In the genomic region with DNA sequence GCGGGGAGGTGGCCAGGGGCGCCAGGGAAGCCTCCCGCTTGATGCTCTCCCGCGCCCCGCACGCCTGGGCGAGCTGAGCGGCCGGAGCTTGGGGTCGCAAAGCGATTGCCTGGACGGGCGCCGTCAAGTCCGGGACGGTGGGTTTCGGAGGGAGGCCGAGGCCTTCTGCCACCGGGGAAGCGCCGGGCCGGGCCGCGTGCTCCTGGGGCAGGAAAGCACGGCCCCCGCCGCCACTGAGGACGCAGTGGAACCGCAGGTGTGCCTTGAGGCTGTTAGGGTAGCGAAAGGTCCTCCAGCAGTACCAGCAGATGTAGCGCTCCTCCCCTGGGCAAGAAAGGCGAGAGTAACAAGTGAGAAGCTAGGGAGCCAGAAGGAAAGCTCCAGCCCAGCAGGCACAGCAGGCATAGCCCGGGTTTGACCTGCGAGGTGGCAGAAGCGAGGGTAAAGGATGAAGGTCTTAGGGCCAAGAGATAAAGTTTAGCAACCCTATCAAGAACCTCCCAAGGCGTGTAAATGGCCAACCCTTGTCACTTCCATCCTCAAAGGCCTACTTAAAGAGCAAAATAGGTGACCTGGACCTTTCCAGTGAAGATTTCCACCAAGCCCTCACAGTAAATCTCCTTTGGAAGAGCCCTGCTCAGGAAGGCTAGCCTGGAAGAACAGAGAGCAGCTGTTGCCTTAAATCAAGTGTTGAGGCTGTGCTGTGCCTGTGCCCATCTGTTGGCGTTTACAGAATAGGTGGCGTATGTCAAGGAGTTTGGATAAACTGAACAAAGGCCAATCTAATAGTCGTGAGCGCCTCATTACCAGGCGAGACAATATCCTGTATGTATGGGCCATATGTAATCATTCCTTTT, we compare ENCODE assay signal across 9 mouse cellular contexts. TPM values are rescaled to one million over a fixed set of nuclear protein-coding genes. Genes with fewer than 3 reads are reported as not detected.
DNase-seq lines count a peak whose midpoint lies in the region; ATAC-seq and TF ChIP-seq lines count a peak whose summit lies in the region.
"Had no signal": no experiment of that assay in that cellular context is flagged by ENCODE, and none has a peak within 500 bp of the region (broad histone marks: within the 10 kb centered on the region; RNA-seq: fewer than 3 reads in every experiment).

No protein-coding gene starts in this region.

- H3K4me2 ChIP-seq in heart, postnatal 0 days (ENCODE audit: low read depth, low read length) = peak overlapping the region; percentile 58
- H3K4me2 ChIP-seq in embryonic facial prominence, embryonic 14.5 days (ENCODE audit: low read depth, low read length) = peak overlapping the region; percentile 63
- peak overlapping the region; percentile 66 for H3K4me2 ChIP-seq in neural tube, embryonic 13.5 days

- no peaks in the 10 kb centered on the region for H3K79me2 ChIP-seq in heart, adult 2 months (replicated peaks; ENCODE audit: control insufficient read depth, insufficient read depth, low read length)

- 0 out of 2 replicates have a peak, but pooled peaks cover 4% of the 10 kb centered on the region for H3K4me1 ChIP-seq in heart, postnatal 0 days (ENCODE audit: control insufficient read depth, insufficient read depth)
- H3K4me1 ChIP-seq in heart, adult 2 months (ENCODE audit: control insufficient read depth, insufficient read depth, low read length) = no peaks in the 10 kb centered on the region
- no peaks in the 10 kb centered on the region; the same call in 1 of the 2 replicates for H3K4me1 ChIP-seq in embryonic facial prominence, embryonic 14.5 days (ENCODE audit: control insufficient read depth, insufficient read depth, low read length)
- H3K4me1 ChIP-seq in limb, embryonic 10.5 days = peaks cover 18% of the 10 kb centered on the region
- peaks cover 24% of the 10 kb centered on the region for H3K4me1 ChIP-seq in neural tube, embryonic 13.5 days (replicated peaks)

- TF ChIP-seq EP300 in heart, postnatal 0 days (IDR thresholded peaks at IDR 0.05; ENCODE audit: low read depth) = no peak
- no peak for TF ChIP-seq EP300 in heart, adult 2 months (IDR thresholded peaks at IDR 0.05; ENCODE audit: insufficient read depth, low read depth, low read length)

- H3K9ac ChIP-seq in heart, postnatal 0 days (replicated peaks; ENCODE audit: low read depth, low read length) = no peak overlapping the region
- no peak overlapping the region for H3K9ac ChIP-seq in heart, adult 2 months (ENCODE audit: low read depth, low read length)
- H3K9ac ChIP-seq in embryonic facial prominence, embryonic 14.5 days (ENCODE audit: low read depth, low read length) = no peak overlapping the region
- H3K9ac ChIP-seq in neural tube, embryonic 13.5 days = peak overlapping the region; percentile 64

- no peak for ATAC-seq in heart, postnatal 0 days (ENCODE audit: insufficient read depth, low read depth)
- 0 out of 2 replicates have a peak, but pooled peaks have one; percentile 5 for ATAC-seq in embryonic facial prominence, embryonic 14.5 days (ENCODE audit: low read depth)
- peak; percentile 45 for ATAC-seq in neural tube, embryonic 13.5 days (ENCODE audit: low read depth)

- H3K27ac ChIP-seq in heart, postnatal 0 days (ENCODE audit: low read depth) = no peak overlapping the region
- H3K27ac ChIP-seq in heart, adult 2 months = no peak overlapping the region
- H3K27ac ChIP-seq in embryonic facial prominence, embryonic 14.5 days (replicated peaks; ENCODE audit: low read depth, low read length) = no peak overlapping the region
- no peak overlapping the region; the same call in 1 of the 2 replicates for H3K27ac ChIP-seq in limb, embryonic 10.5 days
- no peak overlapping the region for H3K27ac ChIP-seq in neural tube, embryonic 13.5 days (replicated peaks)

- intact Hi-C loops in heart, adult 2 months (cut with DNase I) = no loop called here
- intact Hi-C loops in left cerebral cortex, postnatal 36 days (cut with DNase I) = loop anchor here (10.0 kb wide), 1 partner anchor 805 kb away; a partner anchor contains a TSS

- TF ChIP-seq POLR2A in heart, adult 2 months (IDR thresholded peaks at IDR 0.05; ENCODE audit: insufficient read depth, low read depth, low read length) = no peak

- no peak for DNase-seq in heart, postnatal 0 days (ENCODE audit: low spot score)
- DNase-seq in heart, adult 2 months = no peak
- no peak for DNase-seq in embryonic facial prominence, embryonic 14.5 days (ENCODE audit: low spot score)
- DNase-seq in limb, embryonic 10.5 days (ENCODE audit: low spot score) = no peak
- no peak for DNase-seq in left cerebral cortex, postnatal 36 days (ENCODE audit: low spot score in 2 of 2)
- no peak for DNase-seq in frontal cortex, postnatal 10 days (ENCODE audit: low spot score in 2 of 2)
- no peak for DNase-seq in kidney, postnatal 14 days

- WGBS in heart, postnatal 0 days = 3% methylated on average over 42 of the region's 42 CpGs
- WGBS in heart, adult 2 months = 7% methylated on average over 41 of the region's 42 CpGs
- 4% methylated on average over 25 of the region's 42 CpGs for WGBS in embryonic facial prominence, embryonic 14.5 days
- 2% methylated on average over 42 of the region's 42 CpGs for WGBS in limb, embryonic 10.5 days
- 2% methylated on average over 42 of the region's 42 CpGs for WGBS in neural tube, embryonic 13.5 days

- H3K27me3 ChIP-seq in heart, postnatal 0 days (ENCODE audit: control insufficient read depth, insufficient read depth, low read length) = peaks cover 100% of the 10 kb centered on the region
- peaks cover 29% of the 10 kb centered on the region for H3K27me3 ChIP-seq in heart, adult 2 months (ENCODE audit: control insufficient read depth, insufficient read depth, low read length)
- H3K27me3 ChIP-seq in embryonic facial prominence, embryonic 14.5 days (replicated peaks; ENCODE audit: control insufficient read depth, insufficient read depth, low read length) = peaks cover 100% of the 10 kb centered on the region
- H3K27me3 ChIP-seq in limb, embryonic 10.5 days (ENCODE audit: low read depth, poor library complexity, severe bottlenecking) = peaks cover 100% of the 10 kb centered on the region
- peaks cover 99% of the 10 kb centered on the region for H3K27me3 ChIP-seq in neural tube, embryonic 13.5 days

- no peak for TF ChIP-seq CTCF in heart, postnatal 0 days (IDR thresholded peaks at IDR 0.05; ENCODE audit: low read depth)
- TF ChIP-seq CTCF in heart, adult 2 months (IDR thresholded peaks at IDR 0.05) = no peak

- no peaks in the 10 kb centered on the region for H3K36me3 ChIP-seq in heart, postnatal 0 days (replicated peaks; ENCODE audit: control insufficient read depth, insufficient read depth, low read length)
- no peaks in the 10 kb centered on the region for H3K36me3 ChIP-seq in heart, adult 2 months (ENCODE audit: control insufficient read depth, insufficient read depth, low read length)
- no peaks in the 10 kb centered on the region for H3K36me3 ChIP-seq in embryonic facial prominence, embryonic 14.5 days (ENCODE audit: control insufficient read depth, insufficient read depth, low read length)
- no peaks in the 10 kb centered on the region for H3K36me3 ChIP-seq in limb, embryonic 10.5 days
- no peaks in the 10 kb centered on the region for H3K36me3 ChIP-seq in neural tube, embryonic 13.5 days

- H3K4me3 ChIP-seq in heart, postnatal 0 days (ENCODE audit: low read depth, low read length) = peak overlapping the region; percentile 46
- no peak overlapping the region for H3K4me3 ChIP-seq in heart, adult 2 months
- H3K4me3 ChIP-seq in embryonic facial prominence, embryonic 14.5 days (ENCODE audit: low read depth, low read length) = peak overlapping the region; percentile 42
- peak overlapping the region; percentile 52 for H3K4me3 ChIP-seq in limb, embryonic 10.5 days
- H3K4me3 ChIP-seq in neural tube, embryonic 13.5 days = peak overlapping the region; percentile 46

- H3K9me3 ChIP-seq in heart, postnatal 0 days (replicated peaks; ENCODE audit: control insufficient read depth, low read length) = no peaks in the 10 kb centered on the region
- H3K9me3 ChIP-seq in embryonic facial prominence, embryonic 14.5 days (ENCODE audit: control insufficient read depth, low read length) = no peaks in the 10 kb centered on the region
- H3K9me3 ChIP-seq in limb, embryonic 10.5 days (replicated peaks) = no peaks in the 10 kb centered on the region
- no peaks in the 10 kb centered on the region for H3K9me3 ChIP-seq in neural tube, embryonic 13.5 days

RNA-seq across cellular contexts. Expression of a gene that starts 5.9 kb away (rescaled TPM):
- not detected in 2 replicates for total RNA-seq in heart, postnatal 0 days (2014; rRNA removed; ENCODE audit: low replicate concordance)
- not detected in 2 replicates for polyA plus RNA-seq in heart, postnatal 0 days (2015; fragmentation: Nextera tagmentation; extraction: Ambion mirVana)
- not detected for total RNA-seq in heart, adult 2 months (2021)
- not detected in 2 replicates for polyA plus RNA-seq in heart, adult 2 months (2012; rRNA removed)
- not detected in 2 replicates for polyA plus RNA-seq in embryonic facial prominence, embryonic 14.5 days (2014; fragmentation: Nextera tagmentation; extraction: Ambion mirVana)
- not detected in 2 replicates for polyA plus RNA-seq in limb, embryonic 10.5 days (2016; fragmentation: Nextera tagmentation; extraction: Ambion mirVana)
- 1.4 and 2.0 TPM in 2 replicates for polyA plus RNA-seq in neural tube, embryonic 13.5 days (2015; fragmentation: Nextera tagmentation; extraction: Ambion mirVana)
- total RNA-seq in left cerebral cortex, postnatal 36 days (2021) = not detected
- polyA plus RNA-seq: cerebellum, adult 2 months had no signal

RNA-seq across cellular contexts. Expression of a gene that starts 47.6 kb away (rescaled TPM):
- total RNA-seq in heart, postnatal 0 days (2014; rRNA removed; ENCODE audit: low replicate concordance) = 12.0 and 26.6 TPM in 2 replicates
- 20.1 and 21.4 TPM in 2 replicates for polyA plus RNA-seq in heart, postnatal 0 days (2015; fragmentation: Nextera tagmentation; extraction: Ambion mirVana)
- 10 to 100 TPM in 1 of 2 experiments, 1 to 10 TPM in 1; 9.3 to 14.1 TPM for total RNA-seq in heart, adult 2 months (2021)
- 4.0 and 8.1 TPM in 2 replicates for polyA plus RNA-seq in heart, adult 2 months (2012; rRNA removed)
- polyA plus RNA-seq in embryonic facial prominence, embryonic 14.5 days (2014; fragmentation: Nextera tagmentation; extraction: Ambion mirVana) = 42.1 and 42.7 TPM in 2 replicates
- 39.0 and 41.8 TPM in 2 replicates for polyA plus RNA-seq in limb, embryonic 10.5 days (2016; fragmentation: Nextera tagmentation; extraction: Ambion mirVana)
- 69.8 and 72.8 TPM in 2 replicates for polyA plus RNA-seq in neural tube, embryonic 13.5 days (2015; fragmentation: Nextera tagmentation; extraction: Ambion mirVana)
- 10 to 100 TPM; 28.8 to 38.9 TPM for total RNA-seq in left cerebral cortex, postnatal 36 days (2021)
